Mouse (Mus musculus) spleen, postnatal 10 days (tissue): ENCODE data around the gene Pak1ip1.

ENCODE experiments used
- DNase-seq, 2 experiments: peaks; one replicate each; pipeline ENCODE4 v3.0.0; 2021 to 2022; ENCODE audit warnings: low spot score in 2 of 2

Pak1ip1 gene

GRCm38 (mm10) chr13:41006244-41006643, 5.4 kb downstream of the Pak1ip1 start:
- no peak for DNase-seq

DNA sequence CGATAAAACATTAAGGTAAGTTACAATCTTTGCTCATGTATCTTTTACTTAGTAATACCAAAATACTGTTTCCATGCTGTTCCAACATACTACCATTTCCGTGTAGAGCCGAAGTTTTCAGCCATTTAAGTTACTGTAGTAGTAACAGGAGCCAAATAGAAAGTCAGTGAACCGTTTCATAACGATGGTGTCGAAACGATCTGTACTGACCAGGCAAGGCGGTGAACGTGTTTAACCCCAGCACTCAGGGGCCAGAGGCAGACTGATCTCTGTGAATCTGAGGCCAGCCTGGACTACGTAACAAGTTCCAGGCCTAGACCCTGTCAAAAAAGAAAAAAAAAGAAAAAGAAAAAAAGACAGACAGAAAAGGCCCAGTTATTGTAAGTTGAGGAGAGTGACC, 7.4 kb downstream of the Pak1ip1 start:
- no peak for DNase-seq

- DNase-seq: no peak
Measured at GRCm38 (mm10) chr13:41008946-41009345, 8.1 kb downstream of the Pak1ip1 start.

GRCm38 (mm10) chr13:41015829-41016634, 15.2 kb downstream of the Pak1ip1 start, which contains the start of gene Tmem14c:
Gene Tmem14c, plus strand, starts transcription at chr13:41016292.
- DNase-seq: peak; percentile 95 to 98

DNA sequence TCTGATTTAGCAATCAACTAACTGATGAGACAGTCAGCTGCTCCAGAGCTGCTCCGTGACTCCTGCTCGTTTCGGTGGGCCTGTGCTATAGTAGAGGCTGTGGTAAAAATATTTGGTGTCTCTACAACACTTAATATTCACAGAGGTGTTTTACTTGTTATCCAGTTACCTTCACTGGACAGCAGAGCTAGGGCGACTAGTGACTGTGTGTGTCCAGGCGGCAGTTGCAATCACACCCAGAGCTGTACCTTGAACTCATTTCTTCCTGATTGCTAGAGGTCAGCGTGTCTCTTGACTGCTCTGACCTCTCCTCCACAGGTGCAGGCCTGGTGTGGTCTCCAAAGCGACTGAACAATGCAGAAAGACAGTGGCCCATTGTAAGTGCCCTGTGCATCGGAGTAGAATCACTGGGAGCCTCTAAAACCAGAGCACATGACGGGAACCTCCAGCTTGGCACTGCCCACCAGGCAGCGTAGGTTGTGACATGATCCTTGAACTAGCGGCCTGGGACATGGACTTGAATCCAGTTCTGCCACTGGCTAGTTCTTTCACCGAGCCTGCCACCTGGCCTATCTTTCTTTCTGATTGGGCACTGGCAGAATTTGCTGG, 16.1 kb downstream of the Pak1ip1 start:
- DNase-seq: peak; percentile 44 to 52

- no peak for DNase-seq
Measured at GRCm38 (mm10) chr13:41017832-41018231, 17.0 kb downstream of the Pak1ip1 start.

DNA sequence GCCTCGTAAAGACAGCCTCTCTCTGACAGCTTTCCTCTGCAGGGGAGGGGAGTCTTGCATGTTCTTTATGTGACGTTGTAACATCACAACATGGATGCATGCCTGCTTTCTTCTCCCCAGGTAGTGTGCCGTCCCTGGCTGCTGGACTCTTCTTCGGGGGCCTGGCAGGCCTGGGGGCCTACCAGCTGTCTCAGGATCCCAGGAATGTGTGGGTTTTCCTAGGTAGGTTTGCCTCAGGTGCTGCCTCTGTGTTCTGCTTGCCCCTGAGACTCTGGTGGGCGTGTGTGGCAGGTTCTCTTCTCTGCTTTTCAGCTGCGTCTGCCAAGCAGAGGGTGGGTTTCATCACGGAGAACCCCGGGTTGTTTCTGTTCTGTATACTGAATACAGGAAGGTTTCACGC, 17.4 kb downstream of the Pak1ip1 start:
- DNase-seq: peak in 1 of 2 experiments; percentile 48

DNA sequence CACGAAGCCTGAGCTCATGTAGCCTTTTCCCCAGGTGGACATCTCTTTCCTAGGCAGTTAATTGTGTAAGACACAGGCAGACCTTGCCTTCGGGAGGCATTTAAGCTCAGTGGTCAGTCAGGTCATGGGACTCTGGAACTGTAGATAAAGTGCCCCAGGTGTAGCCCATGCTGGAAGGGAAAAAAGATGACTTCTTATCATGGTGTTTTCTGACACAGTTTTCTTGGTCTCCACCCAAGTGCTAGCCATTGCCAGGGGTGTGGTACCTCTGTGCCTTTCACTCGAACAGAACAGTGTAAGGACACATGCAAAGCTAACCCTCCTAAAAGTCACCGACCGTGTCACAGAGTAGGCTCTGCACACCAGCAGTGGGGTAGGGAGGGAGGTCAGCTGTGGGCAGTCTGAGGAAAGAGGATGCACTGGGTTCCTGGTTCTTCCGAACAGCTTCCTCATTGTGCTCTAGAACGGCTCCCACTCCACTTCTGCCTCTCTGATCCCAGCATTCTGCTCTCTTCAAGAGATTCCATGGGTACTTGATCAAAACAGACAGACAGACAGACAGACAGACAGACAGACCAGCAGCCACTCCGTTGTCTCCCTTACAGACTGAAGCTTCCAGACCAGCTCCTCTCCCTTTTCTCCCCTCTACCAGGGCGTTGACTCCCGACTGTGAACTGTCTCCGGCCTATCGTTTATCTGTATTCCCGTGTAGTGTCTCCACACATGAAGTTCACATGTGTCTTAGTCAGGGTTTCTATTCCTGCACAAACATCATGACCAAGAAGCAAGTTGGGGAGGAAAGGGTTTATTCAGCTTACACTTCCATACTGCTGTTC, 18.2 kb downstream of the Pak1ip1 start:
- DNase-seq: peak; percentile 45 to 48

- DNase-seq: peak; percentile 32 to 51
Measured at GRCm38 (mm10) chr13:41020494-41020893, 19.7 kb downstream of the Pak1ip1 start.

DNA sequence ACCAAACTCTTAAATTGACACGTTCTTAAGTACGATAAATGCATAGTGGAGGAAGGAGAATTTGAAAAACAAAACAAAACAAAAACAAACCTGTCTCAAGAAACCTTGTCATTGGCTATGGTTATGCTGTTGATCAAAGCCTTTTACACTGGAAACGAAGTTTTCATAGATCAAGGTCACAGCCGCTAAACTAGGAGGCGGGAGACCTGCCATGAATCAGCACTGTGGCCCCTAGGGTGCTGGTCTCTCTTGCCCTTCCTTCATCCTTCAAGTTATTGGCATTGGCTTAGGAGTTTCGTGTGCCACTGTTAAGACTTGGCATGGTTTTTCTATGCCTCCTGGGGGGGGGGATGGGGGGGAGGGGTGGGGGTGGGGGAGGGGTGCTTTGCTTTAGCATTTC, 20.8 kb downstream of the Pak1ip1 start:
- no peak for DNase-seq

- DNase-seq: no peak
Measured at GRCm38 (mm10) chr13:41022099-41022498, 21.3 kb downstream of the Pak1ip1 start.

GRCm38 (mm10) chr13:41030098-41030497, 29.3 kb downstream of the Pak1ip1 start:
- DNase-seq: no peak

GRCm38 (mm10) chr13:41042511-41042910, 41.7 kb downstream of the Pak1ip1 start:
- DNase-seq: no peak

DNA sequence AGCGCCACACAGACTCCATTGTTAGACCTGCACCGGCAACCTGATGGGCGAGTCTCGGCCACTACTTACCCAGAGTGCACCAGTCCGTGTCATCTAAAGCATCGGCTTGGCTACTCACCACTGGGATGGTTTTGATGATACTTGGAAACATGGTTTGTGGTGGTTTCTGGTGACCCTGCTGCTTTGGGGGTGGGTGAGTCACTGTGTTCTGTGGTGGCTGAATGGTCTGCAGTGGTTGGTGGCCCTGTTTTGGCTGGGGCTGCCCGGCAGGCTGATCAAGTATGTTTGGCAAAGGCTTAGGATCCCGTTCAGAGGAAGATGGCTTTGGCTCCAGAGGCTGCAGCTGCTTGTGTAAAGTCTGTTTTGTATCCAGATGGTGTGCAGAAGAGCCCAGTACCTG, 45.1 kb downstream of the Pak1ip1 start:
- DNase-seq: no peak

- DNase-seq: no peak
Measured at GRCm38 (mm10) chr13:41047280-41047679, 46.5 kb downstream of the Pak1ip1 start.

DNA sequence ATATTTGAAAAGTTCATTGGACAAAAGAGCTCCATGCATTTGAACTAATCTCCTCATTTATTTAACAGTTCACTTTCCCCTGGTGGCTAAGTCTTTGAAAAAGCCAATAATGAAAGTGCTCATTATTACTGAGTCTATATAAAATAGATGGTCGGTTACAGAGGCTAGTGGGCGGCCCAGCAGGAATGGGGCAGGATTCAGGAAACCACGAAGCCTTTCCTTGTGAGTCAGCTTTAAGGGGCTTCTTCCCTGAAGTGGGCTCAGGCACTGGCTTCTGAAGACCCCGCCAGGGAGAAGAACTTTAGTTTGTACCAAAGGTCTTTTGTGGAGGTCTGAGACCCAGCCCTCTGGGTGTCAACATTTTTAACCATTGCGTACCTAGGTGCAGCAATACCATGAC, 51.1 kb downstream of the Pak1ip1 start:
- DNase-seq: no peak
